Mouse (Mus musculus): ENCODE data around the gene Exosc9.

The Exosc9 gene

DNA sequence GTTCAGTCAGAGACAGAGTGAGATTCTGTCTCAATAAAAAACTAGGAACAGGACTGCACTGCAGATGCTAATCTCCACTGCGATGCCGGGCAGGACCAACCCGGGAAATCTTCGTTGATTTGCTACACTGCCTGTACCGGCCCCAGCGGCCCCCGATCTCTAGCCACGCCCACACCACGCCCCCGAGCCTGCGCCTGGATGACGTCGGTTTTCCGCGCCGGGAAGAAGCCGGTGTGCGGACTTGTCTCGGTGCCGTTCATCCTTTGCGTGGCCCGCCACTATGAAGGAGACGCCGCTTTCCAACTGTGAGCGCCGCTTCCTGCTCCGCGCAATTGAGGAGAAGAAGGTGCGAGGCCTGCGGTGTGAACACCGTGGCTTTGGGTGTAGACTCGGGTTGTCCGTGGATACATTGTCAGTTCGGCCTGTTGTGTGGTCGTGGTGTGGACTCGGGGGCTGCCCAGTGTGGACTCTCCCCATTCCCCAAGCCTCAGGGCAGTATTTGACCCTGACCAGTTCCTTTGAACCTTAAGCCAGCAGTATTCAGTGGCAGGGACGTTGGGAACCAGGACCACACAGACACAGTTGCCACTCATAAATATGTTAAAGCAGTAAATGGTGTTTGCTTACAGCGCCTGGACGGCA lies at the start of gene Exosc9:
TSS of gene Exosc9 (plus strand) at position 201 of the 642 bp plus-strand sequence.
- whole genome bisulfite sequencing: under 1% methylated on average over 39 of the region's 39 CpGs

DNA sequence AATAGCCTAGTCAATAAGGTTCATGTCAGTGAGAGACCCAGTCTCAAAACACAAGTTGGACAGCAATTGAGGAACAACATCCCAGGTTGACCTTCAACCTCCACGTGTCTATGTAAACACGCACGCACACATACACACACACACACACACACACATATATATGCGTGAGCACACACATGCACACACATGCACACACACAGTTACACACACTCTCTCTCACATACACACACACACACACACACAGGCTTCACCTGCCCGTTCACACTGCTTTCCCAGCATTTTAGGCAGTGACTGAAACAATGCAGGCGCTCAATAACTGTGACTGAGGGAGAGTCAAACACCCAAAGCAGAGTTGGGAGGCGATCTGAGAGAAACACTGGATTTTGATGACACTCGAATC lies 47.1 kb upstream of the Exosc9 start:
- 75% methylated on average over 8 of the region's 8 CpGs for WGBS

DNA sequence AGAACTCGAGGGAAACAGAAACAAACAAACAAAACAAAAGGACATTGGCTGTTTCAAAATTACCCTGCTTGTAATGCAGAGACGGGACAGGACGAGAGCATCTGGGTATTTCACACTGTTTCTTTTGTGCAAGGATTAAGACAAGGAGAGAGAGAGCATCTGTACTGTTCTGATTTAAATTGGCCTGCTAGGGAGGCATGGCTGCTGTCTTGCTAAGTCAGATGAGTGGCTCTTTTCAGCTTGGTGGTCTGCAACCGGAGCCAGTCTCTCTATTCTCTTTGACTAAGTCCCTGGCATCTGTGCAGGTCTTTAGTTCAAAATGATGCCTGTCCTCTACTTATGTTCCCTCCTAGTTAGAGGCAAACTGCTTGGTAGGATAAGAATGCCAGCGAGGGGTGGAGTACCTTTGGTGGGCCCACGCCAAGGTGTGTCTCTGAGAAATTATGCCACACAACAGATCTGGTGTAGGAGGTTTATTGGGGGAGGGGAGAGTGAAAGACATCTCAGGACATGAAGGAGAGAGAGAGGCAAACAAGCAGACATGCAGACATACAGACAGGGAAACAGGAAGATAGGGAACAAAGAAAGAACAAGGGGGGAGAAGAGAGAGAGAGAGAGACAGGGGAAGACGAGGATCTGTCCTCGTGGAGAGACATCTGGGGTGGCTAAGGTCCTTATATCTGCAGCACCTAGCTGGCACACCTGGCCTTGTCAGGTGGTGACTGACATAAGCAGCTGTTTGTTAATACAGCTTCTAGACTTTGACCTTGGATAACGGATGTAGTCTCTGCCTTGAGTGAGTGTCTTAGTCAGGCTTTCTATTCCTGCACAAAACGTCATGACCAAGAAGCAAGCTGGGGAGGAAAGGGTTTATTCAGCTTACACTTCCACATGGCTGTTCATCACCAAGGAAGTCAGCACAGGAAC lies 46.3 kb upstream of the Exosc9 start:
- WGBS: 59% methylated on average over 10 of the region's 10 CpGs

DNA sequence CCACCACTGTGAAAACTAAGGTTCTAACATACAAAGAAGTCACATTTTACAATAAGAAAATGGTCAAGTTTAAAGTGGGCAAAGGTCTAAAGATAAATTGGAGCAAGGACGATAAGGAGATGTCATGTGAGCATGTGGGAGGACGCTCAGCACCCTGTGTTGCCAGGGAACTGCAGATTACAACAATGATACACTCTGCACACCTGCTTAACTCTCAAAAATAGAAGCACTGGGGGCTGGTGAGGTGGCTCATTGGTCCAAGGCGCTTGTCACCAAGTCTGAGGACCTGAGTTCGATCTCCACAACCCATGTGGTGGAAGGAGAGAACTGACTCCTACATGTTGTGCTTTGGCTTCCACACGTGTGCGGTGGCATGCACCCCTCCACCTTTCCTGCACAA lies 40.9 kb upstream of the Exosc9 start:
- 76% methylated on average over 6 of the region's 6 CpGs for WGBS

DNA sequence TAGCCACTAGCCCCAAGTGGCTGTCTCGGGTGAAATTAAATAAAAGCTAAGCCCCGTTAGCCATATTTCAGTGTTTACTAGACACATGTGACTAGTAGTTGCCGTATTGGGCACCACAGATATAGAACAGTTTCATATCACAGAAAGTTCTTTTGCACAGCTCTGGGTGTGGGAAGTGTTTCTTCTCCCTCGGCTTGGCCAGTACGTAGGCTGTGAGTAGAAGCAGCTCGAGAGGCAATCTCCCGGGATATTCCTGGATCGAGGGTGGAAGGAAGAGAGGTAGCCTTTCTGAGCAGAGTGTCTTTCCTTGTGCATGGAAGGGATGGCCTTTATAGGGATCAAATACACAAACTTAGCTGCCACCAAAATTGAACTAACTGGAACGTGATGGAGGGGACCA lies 36.2 kb upstream of the Exosc9 start:
- WGBS: 51% methylated on average over 9 of the region's 9 CpGs

DNA sequence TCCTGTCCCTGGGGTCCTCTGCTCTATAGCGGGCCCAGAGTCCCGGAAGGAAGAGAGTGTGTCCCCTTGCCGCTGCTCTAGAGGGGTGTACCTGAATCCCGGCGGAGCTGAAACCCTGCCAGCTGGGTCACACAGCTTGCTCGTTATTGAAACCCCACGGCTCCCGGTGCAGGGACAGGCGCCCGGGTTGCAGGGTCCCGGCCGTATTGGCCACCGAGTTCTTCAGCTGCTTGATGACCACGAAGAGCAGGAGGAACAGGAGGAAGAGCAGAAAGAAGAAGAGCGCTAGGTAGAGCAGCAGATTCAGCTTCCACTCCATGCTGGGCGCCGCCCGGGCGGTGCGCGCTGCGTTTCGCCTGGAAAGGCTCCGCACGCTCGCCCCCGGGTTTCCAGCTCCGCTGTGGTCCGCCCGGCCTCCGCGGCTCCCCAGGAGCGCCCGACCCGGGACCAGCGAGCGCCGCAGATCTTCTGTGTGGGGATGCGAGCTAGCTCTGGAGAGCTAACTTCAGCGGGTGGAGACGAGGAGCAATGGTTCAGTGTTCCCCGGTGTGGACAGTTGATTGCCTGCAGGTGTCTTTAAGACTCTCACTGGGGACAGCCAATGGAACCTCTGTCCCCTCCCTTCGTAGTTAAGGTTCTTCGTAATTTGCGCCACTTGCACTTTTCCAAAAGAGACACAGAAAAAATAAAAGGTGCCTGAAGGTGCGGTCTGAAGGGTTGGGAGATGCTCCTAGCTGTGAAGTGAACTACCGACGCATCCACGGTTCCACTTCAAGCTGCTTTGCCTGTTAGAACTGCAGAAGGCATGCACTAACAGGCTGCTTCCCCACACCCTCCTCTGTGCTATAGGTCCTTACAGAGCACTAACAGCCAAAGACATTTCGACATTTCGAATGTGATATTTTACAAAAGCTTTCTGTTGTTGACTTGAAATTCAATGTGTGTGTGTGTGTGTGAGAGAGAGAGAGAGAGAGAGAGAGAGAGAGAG lies 31.0 kb upstream of the Exosc9 start, which contains the start of gene Gm11549:
TSS of gene Gm11549 (minus strand) at position 741 of the 988 bp plus-strand sequence.
- WGBS: 1% methylated on average over 51 of the region's 51 CpGs

DNA sequence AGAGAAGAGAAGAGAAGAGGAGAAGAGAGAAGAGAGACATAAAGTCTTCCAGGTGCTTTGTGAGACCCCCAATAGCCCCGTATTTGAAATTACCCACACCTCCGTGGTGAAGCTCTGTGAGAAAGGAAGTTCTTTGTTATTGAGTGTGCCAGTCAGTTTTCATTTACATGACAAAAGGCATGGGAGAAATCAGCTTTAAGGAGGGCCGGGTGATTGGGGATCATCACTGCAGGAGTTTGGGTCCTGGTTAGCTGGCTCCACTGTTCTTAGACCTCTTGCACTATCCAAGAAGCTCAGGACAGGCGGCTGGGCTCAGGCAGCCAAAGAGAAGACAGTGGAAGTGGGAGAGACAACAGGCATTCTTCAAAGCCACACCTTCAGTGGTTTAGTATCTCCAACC lies 30.3 kb upstream of the Exosc9 start:
- WGBS: 37% methylated on average over 4 of the region's 4 CpGs

DNA sequence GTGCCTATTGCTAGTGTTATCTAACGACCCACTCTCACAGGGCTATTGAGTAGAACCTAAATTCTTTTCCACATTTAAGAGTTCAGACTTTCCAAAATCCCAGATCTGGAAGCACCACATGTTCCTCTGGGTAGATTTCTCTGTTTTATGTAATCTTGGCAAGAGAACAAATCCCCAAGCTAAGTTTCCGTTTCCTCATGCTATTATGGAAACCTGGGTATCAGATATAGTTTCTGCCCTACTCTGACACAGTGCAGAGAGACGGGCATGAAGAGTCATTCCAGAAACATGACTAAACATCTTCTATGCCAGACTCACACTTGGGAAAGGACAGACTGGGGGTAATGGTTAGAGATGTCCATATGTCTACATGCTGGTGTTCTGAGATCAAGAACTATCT lies 27.9 kb upstream of the Exosc9 start:
- WGBS: 42% methylated on average over 3 of the region's 3 CpGs

DNA sequence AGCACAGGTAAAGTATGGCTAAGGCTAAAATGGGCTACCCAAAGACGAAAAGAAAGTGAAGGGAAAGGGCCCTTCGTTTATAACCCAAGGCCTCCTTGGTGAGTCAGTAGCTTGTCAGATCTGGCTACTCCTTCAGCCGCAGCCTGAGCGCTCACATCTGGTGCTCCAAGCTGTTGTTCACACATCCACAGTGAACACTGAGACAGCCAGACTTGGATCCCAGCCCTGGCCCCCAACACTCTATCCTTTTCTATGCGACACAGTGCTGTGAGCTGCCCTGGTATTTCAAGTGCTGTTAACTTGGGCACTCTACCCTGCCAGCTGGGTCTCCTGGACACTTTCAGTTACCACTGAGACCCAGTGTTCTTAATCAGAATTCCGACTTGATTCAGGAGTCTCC lies 22.1 kb upstream of the Exosc9 start:
- WGBS: 44% methylated on average over 6 of the region's 6 CpGs

DNA sequence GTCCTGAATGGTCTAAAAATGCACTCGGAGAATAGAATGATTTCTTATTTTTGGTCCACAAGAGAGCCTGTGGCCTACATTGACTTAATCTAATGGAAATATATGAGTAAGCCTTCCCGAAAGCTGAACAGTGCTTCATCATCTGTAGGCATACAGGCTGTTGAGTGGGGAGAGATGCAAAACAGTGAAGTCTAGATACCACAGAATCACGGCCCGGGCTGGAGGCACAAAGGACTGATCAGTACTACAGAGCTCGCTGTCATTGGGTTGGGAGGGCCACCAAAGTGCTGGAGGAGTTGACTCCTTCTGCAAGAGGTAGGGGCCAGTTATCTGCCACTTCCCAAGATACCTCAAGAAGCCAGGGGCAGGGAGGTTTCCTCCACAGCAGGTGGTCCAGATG lies 21.6 kb upstream of the Exosc9 start:
- WGBS: 41% methylated on average over 5 of the region's 5 CpGs

DNA sequence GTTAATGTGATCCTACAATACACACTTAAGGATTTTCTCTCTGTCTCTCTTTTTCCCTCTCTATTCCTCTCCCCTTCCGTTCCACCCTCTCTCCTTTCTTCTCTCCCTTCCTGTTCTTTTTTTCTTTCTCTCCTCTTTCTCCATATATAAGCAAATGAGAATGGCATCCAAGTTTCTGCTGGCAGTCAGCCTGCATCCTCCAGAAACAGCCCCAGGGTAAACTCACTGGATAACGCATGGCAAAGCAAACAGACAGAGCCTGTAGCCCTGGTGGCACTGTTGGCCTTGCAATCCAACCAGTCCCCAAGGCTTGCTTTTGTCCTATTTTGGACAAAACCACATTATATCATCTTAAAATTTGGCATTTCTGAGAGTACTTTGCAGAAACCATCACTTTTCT lies 21.2 kb upstream of the Exosc9 start:
- 33% methylated on average over 2 of the region's 2 CpGs for WGBS

DNA sequence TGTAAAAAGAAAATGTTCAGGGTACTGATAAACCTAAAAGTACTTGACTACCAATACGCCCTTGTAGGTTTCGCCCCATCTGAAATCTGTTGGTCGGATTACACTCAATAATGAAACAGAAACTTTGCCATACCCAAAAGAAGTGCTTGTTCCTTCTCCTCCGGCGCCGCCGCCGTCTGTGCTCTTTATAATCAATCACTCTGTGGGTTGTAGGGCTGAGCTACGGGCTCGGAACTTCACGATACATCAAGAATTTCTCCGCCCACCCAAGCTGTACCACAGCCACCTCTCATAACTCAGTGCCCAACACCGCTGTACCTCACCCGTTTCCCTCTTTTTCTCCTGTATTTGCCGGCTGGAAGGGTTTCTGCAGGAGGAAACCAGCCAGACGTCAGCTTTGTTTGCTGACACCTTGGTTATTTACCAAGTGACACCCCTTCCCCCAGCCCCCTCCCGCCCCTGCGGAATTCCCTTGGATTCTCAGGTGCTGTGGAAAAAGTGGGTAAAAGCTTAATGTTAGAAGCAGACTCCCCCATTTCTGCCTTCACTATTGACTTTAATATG lies 20.3 kb upstream of the Exosc9 start:
- 18% methylated on average over 18 of the region's 18 CpGs for WGBS

DNA sequence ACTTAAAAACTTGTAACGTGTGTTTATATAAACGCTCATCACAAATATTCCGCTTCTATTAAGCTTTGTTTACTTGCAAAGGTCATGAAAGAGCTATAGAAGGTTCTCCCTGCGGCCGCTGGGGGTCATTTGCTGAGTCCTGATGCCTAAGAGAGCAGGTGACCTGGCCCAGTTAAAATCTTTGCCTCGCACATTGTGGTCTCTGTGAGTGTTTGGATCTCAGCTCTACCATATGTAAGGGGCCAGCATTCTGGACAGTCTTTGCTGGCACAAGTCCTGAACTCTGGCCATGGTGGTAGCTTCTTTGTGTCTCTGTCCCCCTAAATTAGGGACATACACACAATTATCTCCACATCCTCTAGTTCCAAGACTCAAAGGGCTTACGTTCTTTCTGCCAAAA lies 19.7 kb upstream of the Exosc9 start:
- WGBS: 69% methylated on average over 7 of the region's 7 CpGs

DNA sequence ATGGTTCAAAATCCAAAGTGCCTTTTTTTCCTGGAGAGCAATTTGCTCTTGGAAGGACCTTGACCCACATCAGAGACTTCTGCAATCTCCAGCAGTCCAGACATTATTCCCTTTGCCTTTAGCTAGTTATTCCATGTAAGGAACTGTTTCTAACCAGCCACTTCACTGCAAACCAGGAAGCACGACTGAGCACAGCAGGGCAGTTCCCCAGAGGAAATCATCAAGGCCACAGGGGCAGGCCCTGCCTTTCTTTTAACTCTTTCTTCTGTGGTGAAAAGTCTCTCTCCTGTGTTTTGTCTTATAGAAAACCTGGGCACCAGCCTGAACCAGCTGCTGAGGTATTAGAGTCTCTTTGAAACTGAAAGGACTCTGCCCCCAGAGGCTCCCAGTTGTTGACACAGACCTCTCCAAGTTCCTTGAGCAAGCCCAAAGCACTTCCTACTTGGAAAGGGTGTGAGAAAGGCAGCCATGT lies 19.2 kb upstream of the Exosc9 start:
- 56% methylated on average over 1 of the region's 1 CpGs for WGBS

DNA sequence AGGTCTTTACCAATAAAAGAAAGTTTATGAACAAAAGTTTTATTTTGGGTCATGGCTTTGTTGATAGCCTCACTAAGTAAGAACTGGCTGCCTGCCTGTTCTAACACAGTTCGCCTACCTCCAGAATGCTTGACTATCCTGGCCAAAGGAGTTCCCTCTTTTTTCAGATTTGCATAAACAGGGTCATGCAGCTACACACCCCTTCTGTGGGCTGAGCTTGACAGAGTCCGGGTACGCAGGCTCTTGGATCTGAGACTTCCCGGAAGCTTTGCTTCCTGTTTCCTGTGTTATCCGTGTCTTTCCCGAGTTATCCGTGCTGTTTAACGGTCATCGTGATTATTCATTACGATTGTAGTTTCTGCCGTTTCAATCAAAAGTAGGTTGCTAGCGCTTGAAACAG lies 16.4 kb upstream of the Exosc9 start:
- 73% methylated on average over 12 of the region's 12 CpGs for WGBS

DNA sequence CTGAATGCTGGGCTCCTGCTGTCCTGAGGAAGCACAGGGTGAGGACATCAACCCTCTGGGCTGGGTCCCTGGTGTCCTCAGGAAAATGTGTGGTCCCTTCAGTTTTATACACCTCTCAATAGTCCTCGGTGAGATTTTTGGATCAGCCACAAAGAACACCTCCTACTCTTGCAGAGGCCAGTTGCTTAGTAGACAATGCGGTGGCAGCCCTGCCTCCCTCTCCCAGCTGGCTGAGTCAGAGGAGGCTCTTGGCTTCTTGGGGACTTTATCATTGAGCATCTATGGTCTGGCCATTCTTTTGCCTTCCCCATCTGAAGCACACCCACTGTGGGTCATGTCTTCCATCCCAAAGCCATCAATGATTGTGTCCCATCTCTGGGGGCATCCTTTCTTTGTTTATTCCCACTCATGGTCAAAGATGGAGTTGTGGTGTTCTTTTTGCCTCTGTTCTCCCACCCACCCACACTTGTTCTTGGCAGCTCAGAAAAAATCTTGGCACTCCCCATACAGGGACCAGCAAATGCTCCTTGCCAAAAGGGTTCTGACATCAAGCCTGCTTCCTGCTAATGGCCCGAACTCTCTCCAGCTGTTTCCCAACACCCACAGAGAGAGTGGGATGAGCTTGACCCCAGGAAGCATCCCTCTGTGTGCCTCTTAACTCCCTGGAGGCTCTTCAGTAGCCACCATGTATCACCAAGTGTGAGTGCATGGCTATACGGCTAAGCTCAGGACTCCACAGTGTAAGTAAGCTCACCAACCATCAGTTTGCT lies 14.5 kb upstream of the Exosc9 start:
- 43% methylated on average over 4 of the region's 4 CpGs for WGBS

DNA sequence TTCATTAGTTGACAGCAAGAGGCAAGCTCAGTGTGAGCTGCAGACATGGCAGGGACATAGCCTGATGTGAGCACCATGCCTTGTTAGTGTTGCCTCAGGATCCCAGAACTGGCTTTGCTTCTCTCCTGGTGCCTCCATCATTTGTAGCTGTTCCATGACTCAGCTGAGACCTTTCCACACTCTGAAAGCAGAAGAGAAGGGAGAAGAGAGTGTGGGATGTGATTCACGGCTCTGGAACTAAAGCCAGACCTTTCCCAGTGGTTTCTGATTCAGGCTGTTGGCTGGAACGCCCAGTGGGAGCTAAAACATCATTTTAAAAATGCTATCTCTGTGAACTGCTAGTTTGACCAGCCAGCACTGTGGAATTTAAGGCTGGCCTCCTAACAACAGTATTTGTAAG lies 11.7 kb upstream of the Exosc9 start:
- 29% methylated on average over 2 of the region's 2 CpGs for WGBS

DNA sequence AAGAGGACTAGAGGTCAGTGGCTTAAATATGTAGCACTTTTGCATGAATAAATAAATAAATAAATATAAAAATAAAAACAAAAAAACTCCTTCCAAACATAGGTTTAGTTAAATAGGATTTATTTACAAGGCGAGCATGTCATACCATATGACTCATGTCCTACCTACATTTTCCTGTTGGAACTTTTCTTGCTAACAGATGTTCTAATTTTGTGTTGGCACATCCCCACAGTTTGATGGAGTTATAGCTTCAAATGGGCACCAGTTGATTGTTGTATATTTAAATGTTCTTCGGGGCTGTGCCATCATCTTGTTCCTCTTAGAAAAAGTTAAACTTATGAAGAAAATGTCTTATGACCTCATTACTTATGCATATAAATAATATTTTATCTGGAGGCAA lies 11.0 kb upstream of the Exosc9 start:
- 58% methylated on average over 2 of the region's 2 CpGs for WGBS

DNA sequence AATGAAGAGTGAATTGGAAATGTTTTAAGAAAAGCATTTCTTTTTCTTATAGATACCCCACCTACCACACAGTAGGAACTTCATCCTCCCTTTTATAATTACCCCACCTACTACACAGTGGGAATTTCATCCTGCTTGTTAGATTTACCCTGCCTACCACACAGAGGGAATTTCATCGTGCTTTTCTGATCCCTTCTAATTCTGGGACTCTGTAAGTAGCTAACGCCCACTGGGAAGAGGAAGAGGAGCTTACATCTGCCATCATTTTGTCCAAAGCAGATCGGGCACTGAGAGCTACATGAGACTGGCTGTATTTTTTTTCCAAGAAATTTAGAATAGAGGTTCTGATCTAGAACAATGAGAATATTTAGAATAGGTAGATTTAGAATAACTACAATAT lies 7.4 kb upstream of the Exosc9 start:
- 48% methylated on average over 3 of the region's 3 CpGs for WGBS

DNA sequence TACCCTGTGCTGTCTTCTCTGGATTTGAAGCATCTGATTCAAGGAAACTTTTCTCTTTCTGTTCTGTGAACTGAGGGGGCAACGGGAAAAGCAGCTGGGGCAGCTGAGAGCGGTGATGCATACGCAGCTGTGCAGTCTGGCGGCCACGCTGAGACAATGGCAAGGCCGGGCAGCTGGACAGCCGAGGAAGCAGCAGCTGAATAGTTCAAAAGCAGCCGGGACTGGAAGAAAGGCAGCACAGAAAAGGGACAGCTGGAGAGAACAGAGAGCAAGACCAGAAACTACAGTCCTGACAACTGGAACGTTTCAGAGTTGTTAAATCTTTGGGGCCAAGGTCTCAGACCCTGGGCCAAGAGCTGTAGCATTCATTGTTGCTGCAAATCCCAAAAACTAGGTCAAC lies 1.1 kb upstream of the Exosc9 start:
- 10% methylated on average over 9 of the region's 9 CpGs for WGBS

Data from cerebral cortex, adult 2 months (tissue).